Mouse (Mus musculus): ENCODE data around the gene Cpa5. TPM values are rescaled to one million over a fixed set of nuclear protein-coding genes. Genes with fewer than 3 reads are reported as not detected.

Cpa5 gene
- polyA plus RNA-seq, 1 experiment, result not detected

- H3K4me3 ChIP-seq (replicated peaks; ENCODE audit: extremely low read depth, low read depth, low read length), result no peak overlapping the region
- DNase-seq, result no peak
- H3K4me1 ChIP-seq (ENCODE audit: control insufficient read depth, insufficient read depth, low read length), result peaks cover 3% of the 10 kb centered on the region; the same call in 1 of the 2 replicates
- 65% methylated on average over 6 of the region's 6 CpGs for WGBS
- no peak for TF ChIP-seq POLR2A (IDR thresholded peaks at IDR 0.05; ENCODE audit: borderline replicate concordance, extremely low read depth, low read depth, low read length)
- TF ChIP-seq CTCF (IDR thresholded peaks at IDR 0.05; ENCODE audit: insufficient read depth, low read length), result no peak
Measured at GRCm38 (mm10) chr6:30653518-30653917, 42.7 kb downstream of the Cpa5 start.

DNA sequence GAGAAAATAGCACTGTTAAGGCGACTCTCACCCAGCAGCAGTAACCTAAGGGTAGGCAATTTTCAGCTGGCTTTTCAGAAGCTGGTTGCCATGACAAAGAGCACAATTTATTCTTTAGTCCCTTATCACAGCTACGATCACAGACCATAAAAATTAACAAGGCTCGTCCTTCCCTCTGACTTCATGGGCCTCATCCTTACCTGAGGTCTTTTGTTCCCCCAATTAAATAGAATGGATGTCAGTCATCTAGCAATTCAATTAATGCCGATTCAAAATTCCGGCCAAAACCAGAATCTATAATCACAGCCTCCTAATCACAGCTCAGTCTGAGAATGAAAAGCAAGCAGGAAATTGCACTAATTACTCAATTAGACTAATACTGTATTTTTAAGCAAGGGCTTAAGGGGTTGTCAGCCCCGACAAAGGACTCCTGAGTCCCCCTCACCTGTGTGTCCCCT, 43.6 kb downstream of the Cpa5 start:
- Histone ChIP-seq H3K4me3 (replicated peaks; ENCODE audit: extremely low read depth, low read depth, low read length) (no peak overlapping the region), H3K4me1 (ENCODE audit: control insufficient read depth, insufficient read depth, low read length) (peaks cover 3% of the 10 kb centered on the region; the same call in 1 of the 2 replicates)
- 73% methylated on average over 6 of the region's 6 CpGs for WGBS
- DNase-seq, result no peak
- TF ChIP-seq POLR2A (IDR thresholded peaks at IDR 0.05; ENCODE audit: borderline replicate concordance, extremely low read depth, low read depth, low read length) (no peak), CTCF (IDR thresholded peaks at IDR 0.05; ENCODE audit: insufficient read depth, low read length) (no peak)

DNA sequence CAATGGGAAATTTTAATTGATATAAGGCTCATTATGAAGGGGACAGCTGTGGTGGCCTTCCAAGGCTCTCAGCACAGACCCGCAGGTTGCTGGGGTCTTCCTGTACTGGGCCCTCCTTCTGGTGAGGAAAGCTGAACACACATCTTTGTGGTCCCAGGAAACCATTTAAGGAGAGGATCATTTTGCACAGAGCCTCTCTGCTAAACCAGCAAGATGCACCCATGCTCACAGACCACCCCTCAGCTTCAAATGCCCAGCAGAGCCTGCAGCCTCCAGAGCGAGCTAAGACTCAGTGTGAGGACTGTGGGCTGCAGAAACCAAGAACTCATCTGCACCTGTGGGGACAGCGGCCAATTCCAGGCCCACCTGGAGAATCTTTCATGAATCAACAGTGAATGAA, 44.1 kb downstream of the Cpa5 start:
- no peak for DNase-seq
- 96% methylated on average over 3 of the region's 3 CpGs for WGBS
- no peak for TF ChIP-seq POLR2A (IDR thresholded peaks at IDR 0.05; ENCODE audit: borderline replicate concordance, extremely low read depth, low read depth, low read length)
- no peak for TF ChIP-seq CTCF (IDR thresholded peaks at IDR 0.05; ENCODE audit: insufficient read depth, low read length)
- Histone ChIP-seq H3K4me3 (replicated peaks; ENCODE audit: extremely low read depth, low read depth, low read length) (no peak overlapping the region), H3K4me1 (ENCODE audit: control insufficient read depth, insufficient read depth, low read length) (peaks cover 3% of the 10 kb centered on the region; the same call in 1 of the 2 replicates)

DNA sequence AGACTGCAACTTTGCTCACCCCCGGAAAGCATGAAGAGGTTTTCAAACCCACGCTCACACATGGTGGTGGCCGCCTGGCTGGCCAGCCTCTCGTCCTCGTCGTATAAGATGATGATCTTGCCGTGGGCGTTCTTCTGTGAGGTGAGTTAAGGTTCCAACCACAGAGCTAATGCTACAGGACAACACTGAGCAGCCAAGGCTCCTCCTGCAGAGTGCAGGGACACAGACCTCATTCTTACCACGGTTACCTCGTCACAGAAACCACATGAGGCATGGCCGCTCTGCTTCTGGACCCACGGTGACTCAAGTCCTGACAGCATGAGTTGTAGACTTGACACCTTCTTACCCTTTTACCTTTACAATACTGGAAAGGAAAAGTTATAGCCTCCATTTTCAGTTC, 46.5 kb downstream of the Cpa5 start:
- Histone ChIP-seq H3K4me1 (ENCODE audit: control insufficient read depth, insufficient read depth, low read length) (peaks cover 3% of the 10 kb centered on the region; the same call in 1 of the 2 replicates), H3K4me3 (replicated peaks; ENCODE audit: extremely low read depth, low read depth, low read length) (no peak overlapping the region)
- no peak for DNase-seq
- 93% methylated on average over 12 of the region's 12 CpGs for WGBS
- TF ChIP-seq CTCF (IDR thresholded peaks at IDR 0.05; ENCODE audit: insufficient read depth, low read length), result no peak

GRCm38 (mm10) chr6:30658619-30659018, 47.8 kb downstream of the Cpa5 start:
- DNase-seq, result no peak
- TF ChIP-seq POLR2A (IDR thresholded peaks at IDR 0.05; ENCODE audit: borderline replicate concordance, extremely low read depth, low read depth, low read length), result no peak
- no peak for TF ChIP-seq CTCF (IDR thresholded peaks at IDR 0.05; ENCODE audit: insufficient read depth, low read length)
- 61% methylated on average over 9 of the region's 9 CpGs for WGBS
- no peaks in the 10 kb centered on the region for H3K4me1 ChIP-seq (ENCODE audit: control insufficient read depth, insufficient read depth, low read length)
- H3K4me3 ChIP-seq (replicated peaks; ENCODE audit: extremely low read depth, low read depth, low read length), result no peak overlapping the region

DNA sequence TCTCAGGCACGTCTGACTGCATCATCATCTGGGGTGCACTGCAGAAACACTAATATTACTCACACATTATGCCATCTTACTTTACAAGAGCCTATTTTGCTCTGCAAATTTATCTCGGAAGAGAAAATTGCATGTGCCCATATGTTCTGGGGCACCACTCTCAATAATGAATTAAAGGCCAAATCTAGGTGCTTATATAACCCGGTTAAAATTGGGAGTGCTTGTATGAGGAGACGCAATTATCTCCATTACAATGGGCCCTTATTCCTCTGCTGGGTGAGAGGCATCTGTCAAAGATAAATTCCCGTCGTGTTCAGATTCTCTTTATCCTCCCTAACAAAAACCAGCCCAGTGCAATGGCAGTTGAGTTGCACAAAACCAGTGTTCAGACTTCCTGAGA, 54.0 kb downstream of the Cpa5 start:
- 68% methylated on average over 6 of the region's 6 CpGs for WGBS

GRCm38 (mm10) chr6:30665296-30665695, 54.5 kb downstream of the Cpa5 start:
- DNase-seq, result no peak
- 31% methylated on average over 4 of the region's 4 CpGs for WGBS
- H3K4me1 ChIP-seq (ENCODE audit: control insufficient read depth, insufficient read depth, low read length), result no peaks in the 10 kb centered on the region
- H3K4me3 ChIP-seq (replicated peaks; ENCODE audit: extremely low read depth, low read depth, low read length), result no peak overlapping the region
- no peak for TF ChIP-seq CTCF (IDR thresholded peaks at IDR 0.05; ENCODE audit: insufficient read depth, low read length)
- TF ChIP-seq POLR2A (IDR thresholded peaks at IDR 0.05; ENCODE audit: borderline replicate concordance, extremely low read depth, low read depth, low read length), result no peak

More for the DNA sequence above, 54.0 kb downstream of the Cpa5 start:
- TF ChIP-seq CTCF (IDR thresholded peaks at IDR 0.05; ENCODE audit: insufficient read depth, low read length), result no peak
- no peak for TF ChIP-seq POLR2A (IDR thresholded peaks at IDR 0.05; ENCODE audit: borderline replicate concordance, extremely low read depth, low read depth, low read length)
- DNase-seq, result no peak
- H3K4me3 ChIP-seq (replicated peaks; ENCODE audit: extremely low read depth, low read depth, low read length), result no peak overlapping the region
- no peaks in the 10 kb centered on the region for H3K4me1 ChIP-seq (ENCODE audit: control insufficient read depth, insufficient read depth, low read length)

DNA sequence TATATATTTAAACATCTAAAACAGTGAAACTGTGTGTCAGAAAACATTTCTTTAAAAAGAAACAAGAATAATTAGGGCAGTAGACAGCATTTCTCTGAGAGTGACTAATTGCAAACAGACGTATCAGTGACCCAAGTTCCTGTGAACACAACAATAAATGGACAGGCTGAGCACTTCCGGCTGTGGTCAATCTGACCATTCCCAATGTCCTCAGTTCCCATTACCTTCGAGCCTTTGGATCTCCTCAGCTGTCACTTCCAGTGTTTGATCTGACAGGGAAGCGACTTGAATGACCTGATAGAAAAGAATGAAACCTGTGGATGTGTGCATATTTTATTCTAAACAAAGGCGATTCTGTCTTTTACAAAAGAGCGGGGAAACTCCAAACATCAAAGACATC, 55.2 kb downstream of the Cpa5 start:
- DNase-seq, result no peak
- H3K4me3 ChIP-seq (replicated peaks; ENCODE audit: extremely low read depth, low read depth, low read length), result no peak overlapping the region
- 45% methylated on average over 6 of the region's 6 CpGs for WGBS
- no peak for TF ChIP-seq POLR2A (IDR thresholded peaks at IDR 0.05; ENCODE audit: borderline replicate concordance, extremely low read depth, low read depth, low read length)
- TF ChIP-seq CTCF (IDR thresholded peaks at IDR 0.05; ENCODE audit: insufficient read depth, low read length), result no peak
- no peaks in the 10 kb centered on the region for H3K4me1 ChIP-seq (ENCODE audit: control insufficient read depth, insufficient read depth, low read length)

DNA sequence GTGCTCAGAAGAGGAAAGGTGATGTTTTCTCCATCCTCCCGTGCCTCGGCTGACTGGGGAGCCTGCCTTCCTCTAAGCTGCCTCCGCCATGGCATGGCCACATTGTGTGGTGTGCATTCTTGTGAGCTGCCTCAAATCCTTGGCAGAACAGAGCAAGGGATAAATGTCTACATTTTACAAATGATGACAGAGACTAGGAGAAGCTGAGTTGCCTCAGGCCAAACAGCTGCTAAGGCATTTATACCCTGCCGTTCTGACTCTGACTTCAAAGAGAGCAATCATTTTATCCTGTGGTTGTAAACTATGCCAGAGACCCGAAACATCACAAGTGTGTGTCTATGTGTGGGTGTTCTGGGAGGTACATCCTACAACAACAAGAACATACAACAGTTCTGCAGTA, 56.8 kb downstream of the Cpa5 start:
- DNase-seq, result no peak
- no peaks in the 10 kb centered on the region for H3K4me1 ChIP-seq (ENCODE audit: control insufficient read depth, insufficient read depth, low read length)
- 74% methylated on average over 5 of the region's 5 CpGs for WGBS
- TF ChIP-seq CTCF (IDR thresholded peaks at IDR 0.05; ENCODE audit: insufficient read depth, low read length) (no peak), POLR2A (IDR thresholded peaks at IDR 0.05; ENCODE audit: borderline replicate concordance, extremely low read depth, low read depth, low read length) (no peak)
- no peak overlapping the region for H3K4me3 ChIP-seq (replicated peaks; ENCODE audit: extremely low read depth, low read depth, low read length)

- Histone ChIP-seq H3K4me3 (replicated peaks; ENCODE audit: extremely low read depth, low read depth, low read length) (no peak overlapping the region), H3K4me1 (ENCODE audit: control insufficient read depth, insufficient read depth, low read length) (peaks cover 13% of the 10 kb centered on the region)
- DNase-seq, result no peak
- 86% methylated on average over 5 of the region's 5 CpGs for WGBS
- TF ChIP-seq CTCF (IDR thresholded peaks at IDR 0.05; ENCODE audit: insufficient read depth, low read length) (no peak), POLR2A (IDR thresholded peaks at IDR 0.05; ENCODE audit: borderline replicate concordance, extremely low read depth, low read depth, low read length) (no peak)
Measured at GRCm38 (mm10) chr6:30671696-30672095, 60.9 kb downstream of the Cpa5 start.
